Mouse (Mus musculus): Measurements from ENCODE around the gene Rplp2. TPM values are rescaled to one million over a fixed set of nuclear protein-coding genes. Genes with fewer than 3 reads are reported as not detected.

Gene Rplp2
- polyA plus RNA-seq, 1 experiment from 2014 or later = 787 TPM

GRCm38 (mm10) chr7:141472763-141473162, 25.6 kb downstream of the Rplp2 start:
- Histone ChIP-seq H3K9me3 (no peaks in the 10 kb centered on the region), H3K36me3 (peaks cover 31% of the 10 kb centered on the region), H3K4me2 (replicated peaks) (no peak overlapping the region), H3K9ac (replicated peaks) (no peak overlapping the region), H3K27me3 (peaks cover 22% of the 10 kb centered on the region), H3K4me3 (replicated peaks) (no peak overlapping the region), H3K4me1 (replicated peaks) (peaks cover 51% of the 10 kb centered on the region), H3K27ac (no peak overlapping the region)
- WGBS = 93% methylated on average over 6 of the region's 6 CpGs
- ATAC-seq = no peak

- Histone ChIP-seq H3K9ac (replicated peaks) (peak overlapping the region; percentile 84), H3K4me2 (replicated peaks) (peak overlapping the region; percentile 96), H3K4me3 (replicated peaks) (peak overlapping the region; percentile 86), H3K4me1 (replicated peaks) (peaks cover 38% of the 10 kb centered on the region), H3K36me3 (peaks cover 31% of the 10 kb centered on the region), H3K27ac (no peak overlapping the region), H3K27me3 (peaks cover 26% of the 10 kb centered on the region), H3K9me3 (no peaks in the 10 kb centered on the region)
- 15% methylated on average over 5 of the region's 5 CpGs for WGBS
- no peak for ATAC-seq
Observed at GRCm38 (mm10) chr7:141474160-141474559, 27.0 kb downstream of the Rplp2 start.

- ATAC-seq = peak; percentile 82
- Histone ChIP-seq H3K27ac (peak within 1 kb of the TSS; percentile 89), H3K4me3 (replicated peaks) (peak within 1 kb of the TSS; percentile 86), H3K4me2 (replicated peaks) (peak within 1 kb of the TSS; percentile 96), H3K36me3 (peaks cover 26% of the 10 kb centered on the region), H3K27me3 (peaks cover 30% of the 10 kb centered on the region), H3K9ac (replicated peaks) (peak within 1 kb of the TSS; percentile 84), H3K9me3 (no peaks in the 10 kb centered on the region), H3K4me1 (replicated peaks) (peaks cover 28% of the 10 kb centered on the region)
- WGBS = under 1% methylated on average over 87 of the region's 87 CpGs
Observed at GRCm38 (mm10) chr7:141475011-141475804, 28.0 kb downstream of the Rplp2 start, which contains the start of the genes Polr2l and Tspan4. Polr2l (minus strand) TSS chr7:141475132. Tspan4 (plus strand) TSS chr7:141475240.

GRCm38 (mm10) chr7:141475805-141476158, 28.6 kb downstream of the Rplp2 start:
- Histone ChIP-seq H3K27ac (no peak overlapping the region), H3K27me3 (peaks cover 30% of the 10 kb centered on the region), H3K4me2 (replicated peaks) (peak overlapping the region; percentile 96), H3K9me3 (no peaks in the 10 kb centered on the region), H3K36me3 (peaks cover 20% of the 10 kb centered on the region), H3K4me3 (replicated peaks) (peak overlapping the region; percentile 86), H3K4me1 (replicated peaks) (peaks cover 26% of the 10 kb centered on the region), H3K9ac (replicated peaks) (peak overlapping the region; percentile 84)
- no peak; the same call in 1 of the 2 replicates for ATAC-seq
- 3% methylated on average over 12 of the region's 12 CpGs for WGBS

- H3K4me2 ChIP-seq (replicated peaks) = peak overlapping the region; percentile 96
- 3% methylated on average over 11 of the region's 17 CpGs for WGBS
- no peaks in the 10 kb centered on the region for H3K9me3 ChIP-seq
- H3K4me3 ChIP-seq (replicated peaks) = peak overlapping the region; percentile 86
- 0 out of 2 replicates have a peak, but pooled peaks have one; percentile 15 for ATAC-seq
- no peak overlapping the region for H3K9ac ChIP-seq (replicated peaks)
- H3K36me3 ChIP-seq = peaks cover 14% of the 10 kb centered on the region
- H3K27me3 ChIP-seq = peaks cover 30% of the 10 kb centered on the region
- H3K4me1 ChIP-seq (replicated peaks) = peaks cover 32% of the 10 kb centered on the region
- no peak overlapping the region for H3K27ac ChIP-seq
Observed at GRCm38 (mm10) chr7:141476226-141476980, 29.2 kb downstream of the Rplp2 start.

- H3K27ac ChIP-seq = no peak overlapping the region
Observed at GRCm38 (mm10) chr7:141476981-141477370, 29.8 kb downstream of the Rplp2 start.

GRCm38 (mm10) chr7:141477578-141478269, 30.6 kb downstream of the Rplp2 start:
- no peaks in the 10 kb centered on the region for H3K9me3 ChIP-seq
- H3K27ac ChIP-seq = no peak overlapping the region
- no peak overlapping the region for H3K4me2 ChIP-seq (replicated peaks)
- WGBS = 71% methylated on average over 4 of the region's 4 CpGs
- H3K4me3 ChIP-seq (replicated peaks) = no peak overlapping the region
- H3K4me1 ChIP-seq (replicated peaks) = peaks cover 45% of the 10 kb centered on the region
- ATAC-seq = no peak
- no peak overlapping the region for H3K9ac ChIP-seq (replicated peaks)
- H3K36me3 ChIP-seq = peaks cover 2% of the 10 kb centered on the region
- H3K27me3 ChIP-seq = peaks cover 34% of the 10 kb centered on the region

More at GRCm38 (mm10) chr7:141476981-141477370, 29.8 kb downstream of the Rplp2 start:
- Histone ChIP-seq H3K4me3 (replicated peaks) (no peak overlapping the region), H3K4me1 (replicated peaks) (peaks cover 38% of the 10 kb centered on the region), H3K36me3 (peaks cover 10% of the 10 kb centered on the region), H3K27me3 (peaks cover 30% of the 10 kb centered on the region), H3K4me2 (replicated peaks) (peak overlapping the region; percentile 96), H3K9me3 (no peaks in the 10 kb centered on the region), H3K9ac (replicated peaks) (no peak overlapping the region)
- WGBS = 24% methylated on average over 7 of the region's 7 CpGs
- no peak for ATAC-seq

DNA sequence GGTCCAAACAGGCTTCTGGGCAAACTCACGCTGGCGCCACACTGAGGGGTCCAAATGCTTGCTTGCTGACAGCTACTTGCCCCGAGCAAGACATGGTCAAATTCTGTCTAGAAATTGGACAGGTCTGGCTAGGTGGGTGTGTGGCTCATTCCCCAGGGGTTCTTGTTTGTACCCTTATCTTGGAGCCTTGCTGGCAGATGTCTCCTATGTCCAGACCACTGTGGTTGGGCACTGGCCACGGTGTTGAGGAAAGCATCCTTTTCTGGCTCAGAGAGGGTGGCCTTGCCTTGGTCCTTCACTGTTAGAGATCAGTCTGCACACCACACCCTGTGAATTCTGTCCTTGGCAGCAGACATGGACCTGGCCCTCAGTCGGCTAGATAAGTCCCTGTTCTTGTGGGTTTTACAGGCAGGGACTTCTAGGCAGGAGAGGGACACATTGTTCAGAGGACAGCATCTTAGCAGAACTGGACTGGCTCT, 31.1 kb downstream of the Rplp2 start:
- Histone ChIP-seq H3K9ac (replicated peaks) (no peak overlapping the region), H3K36me3 (no peaks in the 10 kb centered on the region), H3K9me3 (no peaks in the 10 kb centered on the region), H3K4me2 (replicated peaks) (no peak overlapping the region), H3K4me3 (replicated peaks) (no peak overlapping the region), H3K27me3 (peaks cover 40% of the 10 kb centered on the region), H3K4me1 (replicated peaks) (peaks cover 49% of the 10 kb centered on the region), H3K27ac (no peak overlapping the region)
- 76% methylated on average over 5 of the region's 5 CpGs for WGBS
- no peak for ATAC-seq

DNA sequence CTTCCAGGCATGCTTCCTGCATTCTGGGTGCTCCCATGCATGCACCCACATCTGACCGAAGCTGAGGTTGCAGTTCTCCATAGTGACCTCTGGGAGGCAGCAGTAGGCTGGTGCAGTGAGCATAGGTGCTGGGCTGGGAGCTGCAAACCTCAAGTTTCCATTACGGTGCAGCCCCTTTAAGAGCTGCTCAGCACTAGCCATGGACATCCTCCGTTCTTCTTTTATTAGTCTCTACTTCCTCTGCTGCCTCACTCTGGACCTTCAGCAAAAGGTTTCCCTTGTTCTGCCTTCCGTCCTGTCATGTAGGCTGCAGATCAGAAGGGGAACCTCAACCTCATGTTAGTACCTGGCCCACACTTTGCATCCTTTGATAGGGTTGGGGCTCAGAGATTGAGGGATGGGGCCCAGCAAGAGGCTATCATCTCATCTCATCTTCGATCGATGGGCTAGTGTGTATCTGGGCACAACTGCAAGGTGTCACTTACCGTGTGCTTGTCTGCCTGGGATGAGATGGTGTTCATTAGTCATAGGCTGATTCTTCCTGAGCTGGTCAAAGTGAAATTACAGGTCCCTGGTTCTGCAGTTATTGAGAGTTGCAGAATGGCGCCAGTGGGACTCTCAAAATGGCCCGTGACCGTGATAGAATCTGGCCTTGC, 33.8 kb downstream of the Rplp2 start:
- Histone ChIP-seq H3K27ac (no peak overlapping the region; the same call in 1 of the 2 replicates), H3K36me3 (no peaks in the 10 kb centered on the region), H3K4me1 (replicated peaks) (peaks cover 35% of the 10 kb centered on the region), H3K4me3 (replicated peaks) (peak overlapping the region; percentile 62), H3K9ac (replicated peaks) (peak overlapping the region; percentile 75; the same call in 1 of the 2 replicates), H3K27me3 (peaks cover 39% of the 10 kb centered on the region), H3K9me3 (no peaks in the 10 kb centered on the region), H3K4me2 (replicated peaks) (peak overlapping the region; percentile 92)
- peak; percentile 55 for ATAC-seq
- 6% methylated on average over 10 of the region's 10 CpGs for WGBS

GRCm38 (mm10) chr7:141481498-141482401, 34.6 kb downstream of the Rplp2 start:
- Histone ChIP-seq H3K4me3 (replicated peaks) (peak overlapping the region; percentile 62), H3K4me2 (replicated peaks) (peak overlapping the region; percentile 92), H3K36me3 (no peaks in the 10 kb centered on the region), H3K27me3 (peaks cover 31% of the 10 kb centered on the region), H3K9me3 (no peaks in the 10 kb centered on the region), H3K4me1 (replicated peaks) (peaks cover 29% of the 10 kb centered on the region), H3K9ac (replicated peaks) (peak overlapping the region; percentile 75), H3K27ac (peak overlapping the region; percentile 60)
- ATAC-seq = peak; percentile 73
- under 1% methylated on average over 80 of the region's 81 CpGs for WGBS

All from midbrain, embryonic 13.5 days (tissue).